Mouse (Mus musculus): ENCODE results near the gene Tmem151b.
A peak's percentile ranks its signal among the peaks of the same experiment; 100 is the strongest.

Tmem151b gene

GRCm38 (mm10) chr17:45565103-45565502, 15.6 kb upstream of the Tmem151b start:
- DNase-seq (ENCODE audit: extremely low read depth, insufficient read length, low spot score) = no peak

DNA sequence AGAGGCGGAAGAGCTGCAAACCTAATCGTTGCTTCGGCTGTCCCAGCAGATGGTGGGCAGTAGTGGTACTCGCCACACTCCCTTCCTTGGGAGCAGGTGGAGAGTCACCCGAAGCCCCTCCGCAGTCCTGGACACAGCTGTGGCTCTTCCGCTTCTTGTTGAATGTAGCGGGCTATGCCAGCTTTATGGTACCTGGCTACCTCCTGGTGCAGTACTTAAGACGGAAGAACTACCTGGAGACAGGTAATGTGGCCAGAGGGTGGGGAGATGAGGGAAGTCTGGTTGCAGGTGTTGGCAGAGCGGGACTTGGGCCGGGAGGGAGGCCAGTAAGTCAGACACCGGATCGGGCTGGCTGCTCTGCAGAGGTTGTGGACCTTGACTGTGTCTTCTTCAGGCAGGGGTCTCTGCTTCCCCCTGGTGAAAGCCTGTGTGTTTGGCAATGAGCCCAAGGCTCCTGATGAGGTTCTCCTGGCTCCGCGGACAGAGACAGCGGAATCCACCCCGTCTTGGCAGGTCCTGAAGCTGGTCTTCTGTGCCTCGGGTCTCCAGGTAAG, 15.1 kb upstream of the Tmem151b start:
- no peak for DNase-seq (ENCODE audit: extremely low read depth, insufficient read length, low spot score)

- peak; percentile 96 for DNase-seq (ENCODE audit: extremely low read depth, insufficient read length, low spot score)
These were observed 14.4 kb upstream of the Tmem151b start, which contains the start of gene Slc35b2 for GRCm38 (mm10) chr17:45563655-45564530. Slc35b2 (plus strand) TSS chr17:45563874.

- no peak for DNase-seq (ENCODE audit: extremely low read depth, insufficient read length, low spot score)
These were observed 13.7 kb upstream of the Tmem151b start for GRCm38 (mm10) chr17:45563216-45563615.

- DNase-seq (ENCODE audit: extremely low read depth, insufficient read length, low spot score) = no peak
These were observed 10.5 kb upstream of the Tmem151b start for GRCm38 (mm10) chr17:45559732-45560525.

DNA sequence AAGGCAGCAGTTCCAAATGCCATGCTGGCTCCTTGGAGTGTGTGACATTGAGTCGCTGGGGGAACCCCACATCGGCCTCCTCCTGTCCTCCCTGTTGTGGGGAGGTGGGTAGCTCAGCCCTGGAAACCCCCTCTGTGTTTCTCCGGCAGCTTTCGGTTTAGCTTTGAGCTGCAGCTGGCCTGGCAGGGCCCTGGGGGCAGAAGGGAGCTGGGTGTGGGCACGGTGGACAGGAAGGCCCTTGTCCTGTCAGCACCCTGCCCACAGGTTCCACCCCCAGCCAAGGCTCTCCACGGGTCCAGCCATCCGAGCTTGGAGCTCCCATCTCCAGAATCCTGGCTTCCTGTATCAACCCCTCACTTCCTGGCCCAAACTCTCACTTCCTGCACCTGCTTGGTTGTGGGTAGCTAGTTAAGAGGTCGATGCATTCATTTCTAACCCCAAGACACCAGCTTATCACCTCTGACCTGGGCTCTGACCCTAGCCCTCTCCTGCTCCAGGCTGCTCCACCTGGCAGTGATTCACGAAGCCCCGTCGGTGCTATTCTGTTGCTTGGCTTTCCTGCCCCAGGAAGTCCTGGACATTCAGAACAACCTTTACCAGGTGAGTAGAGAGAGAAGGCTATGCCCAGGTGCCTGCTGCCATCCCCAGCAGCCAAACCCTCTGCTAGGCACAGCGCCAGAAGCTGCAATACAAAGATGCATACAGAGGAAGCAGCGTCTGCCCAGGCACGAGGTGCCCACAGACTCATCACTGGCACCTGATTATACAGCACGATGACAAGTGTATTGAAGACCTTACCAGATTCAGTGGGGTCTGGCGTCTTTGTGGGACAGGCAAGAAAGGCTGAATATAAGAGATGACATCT, 8.8 kb upstream of the Tmem151b start:
- DNase-seq (ENCODE audit: extremely low read depth, insufficient read length, low spot score) = peak; percentile 51

GRCm38 (mm10) chr17:45557246-45557824, 7.9 kb upstream of the Tmem151b start:
- peak; percentile 54 for DNase-seq (ENCODE audit: extremely low read depth, insufficient read length, low spot score)

DNA sequence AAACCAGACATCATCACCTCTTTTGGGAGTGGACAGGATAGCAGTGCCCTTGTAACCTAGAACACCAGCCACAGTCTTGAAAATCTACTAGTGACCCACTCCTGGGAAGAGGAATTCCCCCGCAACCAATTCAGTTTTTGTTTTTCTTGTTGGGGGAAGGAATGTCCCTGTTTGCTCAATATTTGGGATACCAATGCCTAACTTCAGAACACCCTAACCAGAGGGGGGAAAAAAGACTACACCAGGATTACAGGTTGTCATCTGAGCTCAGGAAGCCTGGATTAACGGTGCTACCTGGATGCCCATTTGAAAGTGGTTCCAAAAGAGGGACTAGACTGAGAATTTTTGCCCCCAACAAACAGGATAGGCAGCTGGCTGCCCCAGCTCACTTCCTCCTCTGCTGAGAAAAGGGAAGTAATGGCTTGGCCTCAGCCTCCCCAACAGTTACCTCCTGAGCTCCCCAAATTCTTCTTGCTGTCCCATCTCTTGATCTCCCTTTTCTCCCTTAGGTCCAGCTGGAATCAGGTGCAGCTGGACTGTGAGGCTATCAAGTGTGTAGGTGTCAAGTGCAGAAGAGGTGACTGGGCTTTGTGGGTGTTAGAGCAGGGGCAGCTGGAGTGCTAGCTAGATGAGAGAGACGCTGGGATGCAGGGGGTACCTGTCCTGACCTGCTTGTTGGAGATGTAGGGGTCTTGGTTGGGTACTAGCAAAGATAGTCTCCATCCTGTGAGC, 7.2 kb upstream of the Tmem151b start:
- DNase-seq (ENCODE audit: extremely low read depth, insufficient read length, low spot score) = no peak

- no peak for DNase-seq (ENCODE audit: extremely low read depth, insufficient read length, low spot score)
These were observed 6.6 kb upstream of the Tmem151b start for GRCm38 (mm10) chr17:45556107-45556489.

- DNase-seq (ENCODE audit: extremely low read depth, insufficient read length, low spot score) = peak; percentile 96
These were observed 6.1 kb upstream of the Tmem151b start, which contains the start of gene Nfkbie for GRCm38 (mm10) chr17:45555452-45556106. Nfkbie (plus strand) TSS chr17:45555703.

- DNase-seq (ENCODE audit: extremely low read depth, insufficient read length, low spot score) = no peak
These were observed 4.9 kb upstream of the Tmem151b start for GRCm38 (mm10) chr17:45554420-45554819.

DNA sequence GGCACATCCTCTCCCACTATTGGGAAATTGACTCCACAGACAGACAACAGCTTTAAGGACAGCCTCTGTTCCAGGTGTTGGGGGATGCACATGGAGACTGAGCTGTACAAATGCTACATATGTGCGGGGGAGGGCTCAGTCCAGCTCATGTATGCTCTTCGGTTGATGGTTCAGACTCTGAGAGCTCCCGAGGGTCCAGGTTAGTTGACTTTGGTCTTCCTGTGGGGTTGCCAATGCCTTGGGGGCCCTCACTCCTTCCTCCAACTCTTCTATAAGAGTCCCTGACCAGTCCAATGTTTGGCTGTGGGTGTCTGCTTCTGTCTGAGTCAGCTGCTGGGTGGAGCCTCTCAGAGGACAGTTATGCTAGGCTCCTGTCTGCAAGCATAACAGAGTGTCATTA, 3.6 kb upstream of the Tmem151b start:
- no peak for DNase-seq (ENCODE audit: extremely low read depth, insufficient read length, low spot score)

DNA sequence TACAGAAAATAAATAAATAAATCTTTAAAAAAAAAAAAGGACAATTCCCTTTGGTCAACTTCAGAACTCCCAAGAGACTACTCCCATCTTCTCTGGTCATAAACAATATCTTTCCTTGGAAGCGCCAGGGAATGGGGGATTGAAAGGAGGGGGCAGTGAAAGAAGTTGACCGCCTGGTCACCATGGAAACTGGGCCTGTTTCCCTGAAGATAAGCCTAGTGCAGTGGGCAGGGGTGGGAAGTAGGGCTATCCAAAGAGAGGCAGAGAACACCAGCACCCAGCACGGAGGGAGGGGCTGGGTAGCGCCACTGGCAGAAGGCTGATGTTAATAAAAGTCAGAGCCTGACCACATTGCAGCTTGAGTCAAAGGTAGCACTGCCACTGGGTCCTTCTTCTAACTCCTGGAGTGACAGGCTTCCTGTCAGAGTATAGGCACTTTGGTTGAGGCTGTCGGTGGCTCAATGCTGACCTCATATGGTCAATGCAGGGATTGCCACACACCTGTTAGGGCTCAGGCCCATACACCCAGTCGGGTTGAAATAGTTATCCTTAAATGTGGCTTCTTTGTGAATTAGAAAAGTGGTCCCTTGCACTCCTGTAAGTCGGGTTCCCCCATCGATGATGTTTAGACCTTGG, 2.5 kb upstream of the Tmem151b start:
- DNase-seq (ENCODE audit: extremely low read depth, insufficient read length, low spot score) = no peak

GRCm38 (mm10) chr17:45551249-45551796, 1.8 kb upstream of the Tmem151b start:
- no peak for DNase-seq (ENCODE audit: extremely low read depth, insufficient read length, low spot score)

- no peak for DNase-seq (ENCODE audit: extremely low read depth, insufficient read length, low spot score)
These were observed 776 bp upstream of the Tmem151b start for GRCm38 (mm10) chr17:45550253-45550652.

DNA sequence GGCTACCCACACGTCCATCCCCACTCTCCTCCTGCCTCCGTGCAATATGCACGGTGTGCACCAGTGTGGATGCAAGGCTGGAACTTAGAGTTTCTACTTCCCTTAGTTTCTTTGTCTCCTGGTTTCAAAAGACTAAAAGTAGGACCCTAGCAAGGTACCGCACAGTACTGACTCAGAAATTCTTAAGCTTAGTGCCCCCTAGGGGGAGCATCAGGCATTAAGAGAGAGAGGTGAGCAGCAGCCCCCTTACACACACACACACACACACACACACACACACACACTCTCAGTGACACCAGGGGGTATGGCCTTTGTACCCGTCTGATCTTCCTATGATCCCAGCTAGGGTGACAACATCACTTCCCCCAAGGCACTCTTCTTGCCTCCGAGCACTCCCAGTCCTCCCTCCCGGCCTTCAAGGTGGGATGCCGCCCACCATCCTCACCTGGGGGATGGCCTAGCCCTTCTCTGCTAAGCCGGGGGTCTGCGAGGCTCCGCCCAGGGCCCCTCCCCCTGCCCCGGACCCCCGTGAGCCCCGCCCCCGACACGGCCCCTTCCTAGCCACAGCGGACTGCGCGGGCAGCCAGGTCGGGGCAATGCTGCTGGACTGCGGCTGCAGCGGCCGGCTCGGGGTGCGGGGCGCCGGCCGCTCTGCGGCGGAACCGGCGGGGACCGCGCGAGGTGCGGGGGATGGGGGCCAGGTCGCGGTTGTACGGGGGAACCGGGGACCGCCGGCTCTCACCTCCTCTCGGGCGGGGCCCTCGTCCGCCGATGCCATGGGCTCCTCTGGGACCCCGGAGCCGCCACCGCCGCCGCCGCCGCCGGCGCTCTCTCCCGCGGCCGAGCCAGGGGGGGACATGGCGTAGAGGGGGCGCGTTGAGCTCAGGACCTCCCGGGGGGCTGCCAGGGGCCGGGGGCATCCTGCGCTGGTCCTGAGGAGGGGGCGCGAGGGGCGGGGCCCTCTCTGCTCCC, 650 bp downstream of the Tmem151b start:
- DNase-seq (ENCODE audit: extremely low read depth, insufficient read length, low spot score) = no peak
